Mouse (Mus musculus) adrenal gland, adult 2 months (tissue): ENCODE measurements around the gene Wdr60. TPM values are rescaled to one million over a fixed set of nuclear protein-coding genes. Genes with fewer than 3 reads are reported as not detected.

Experiments used
- DNase-seq: peaks from one replicate; pipeline ENCODE4 v3.0.0; 2021
- microRNA-seq, 2 experiments: library from miRNA; unstranded; fragments of <30 nt; microRNA quantifications; one replicate each; pipeline ENCODE4 v1.2.0; 2021
- polyA plus RNA-seq: library from polyadenylated mRNA; depleted of rRNA; stranded (reverse); fragments of >200 nt; gene quantifications from 2 replicates; pipeline ENCODE4 v1.2.3, GENCODE M21; 2012; rRNA removed
- total RNA-seq, 2 experiments: library from RNA; stranded (reverse); gene quantifications; 2 replicates each; pipeline ENCODE4 v1.2.3; 2021

Gene Wdr60
- total and polyA plus RNA-seq, 3 experiments: 2.5 to 12.8 (median 6.0) TPM

DNA sequence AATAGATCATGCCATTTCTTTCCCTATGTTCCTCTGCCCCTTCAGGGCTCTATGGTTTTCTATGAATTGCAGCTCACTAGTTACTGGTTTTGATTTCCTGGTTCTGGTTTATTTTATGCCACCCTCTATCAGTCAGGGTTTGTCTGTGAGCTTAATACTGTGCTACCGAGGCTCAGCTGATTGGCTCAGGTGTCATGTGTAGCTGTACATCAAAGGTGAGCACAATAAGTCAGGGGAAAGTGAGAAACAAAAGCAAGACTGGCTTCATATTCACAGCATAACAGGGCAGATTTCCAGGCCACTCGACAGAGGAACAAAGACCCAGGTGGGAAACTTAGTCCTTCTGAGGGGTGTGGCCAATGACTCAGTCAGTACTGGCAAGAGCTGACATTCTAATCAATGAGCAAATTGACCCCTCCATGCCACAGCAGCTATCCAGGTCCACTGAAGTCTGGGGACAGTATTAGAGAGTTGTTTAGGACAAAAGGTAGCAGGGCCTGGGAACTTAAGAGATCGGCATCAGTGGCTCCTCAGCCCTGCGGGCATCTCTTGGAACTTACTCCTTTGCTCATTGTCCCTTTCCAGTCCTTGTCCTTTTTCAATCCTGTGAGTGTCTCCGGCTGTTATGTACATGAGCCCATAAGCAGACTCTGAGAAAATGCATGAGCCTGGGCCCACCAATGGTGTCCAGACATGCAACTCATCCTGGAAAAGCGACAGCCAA, 79.4 kb downstream of the Wdr60 start:
- DNase-seq: no peak

DNA sequence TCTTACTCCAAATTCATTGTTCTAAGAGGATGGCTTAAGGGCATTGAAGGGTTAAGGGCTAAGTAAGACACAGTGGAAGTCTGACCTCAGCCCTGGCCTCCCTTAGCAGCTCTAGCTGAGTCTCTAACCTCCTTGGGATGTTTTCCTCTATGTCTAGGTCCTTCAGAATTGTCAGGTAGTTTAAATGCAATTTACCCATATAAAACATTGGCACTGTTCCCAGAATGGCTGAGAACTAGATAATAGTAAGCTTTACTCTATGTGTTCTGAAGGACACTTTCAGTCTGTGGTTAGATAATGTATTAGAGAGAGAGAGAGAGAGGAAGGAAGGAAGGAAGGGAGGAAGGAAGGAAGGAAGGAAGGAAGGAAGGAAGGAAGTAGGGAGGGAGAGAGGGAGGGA, 80.4 kb downstream of the Wdr60 start:
- no peak for DNase-seq

DNA sequence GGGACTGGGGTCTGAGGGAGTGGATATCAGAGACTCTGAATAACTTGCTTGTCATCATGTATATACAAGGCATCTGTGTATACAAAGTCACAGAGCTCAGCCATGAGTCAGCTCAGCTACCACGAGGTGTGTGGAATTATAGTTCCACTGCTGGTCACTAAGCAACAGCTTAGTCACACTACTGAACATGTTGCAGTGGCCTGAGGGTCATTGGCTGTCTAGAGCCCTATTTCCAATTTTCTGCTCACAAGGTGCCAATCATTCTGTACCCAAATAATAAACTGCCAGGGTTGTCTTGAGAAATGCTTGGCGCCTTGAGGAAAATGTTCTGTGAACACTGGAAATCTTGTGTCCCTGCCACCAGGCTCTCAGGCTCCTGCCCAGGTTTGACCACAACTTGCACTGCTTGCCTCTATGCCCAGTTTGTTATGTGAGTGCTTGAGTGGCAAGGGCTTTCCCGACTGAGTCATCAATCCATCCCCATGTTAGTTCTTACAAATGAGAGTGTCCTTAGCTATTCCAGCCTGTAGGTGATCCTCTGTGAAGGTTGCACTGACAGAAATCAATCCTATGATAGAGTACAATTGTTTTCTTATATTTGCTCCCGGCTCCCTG, 81.3 kb downstream of the Wdr60 start:
- peak; percentile 70 for DNase-seq

DNA sequence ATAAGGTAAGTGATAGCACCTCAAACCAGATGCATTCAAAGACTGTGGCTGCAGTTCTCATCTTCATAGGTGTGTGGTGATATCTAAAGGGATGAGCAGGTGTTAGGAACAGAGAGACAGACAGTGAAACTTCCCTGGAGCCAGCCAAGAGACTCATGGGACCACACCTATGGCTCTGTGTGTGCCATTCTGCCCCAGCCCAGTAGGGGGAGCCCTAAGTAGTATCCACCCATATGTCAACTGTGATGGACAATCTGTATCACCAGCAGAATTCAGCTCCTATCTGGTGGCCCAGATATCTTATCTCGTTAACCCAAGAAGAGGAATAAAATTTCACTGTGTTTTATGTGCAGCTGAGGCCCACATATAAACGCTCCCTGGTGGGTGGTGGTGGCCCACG, 85.9 kb downstream of the Wdr60 start:
- peak; percentile 12 for DNase-seq

DNA sequence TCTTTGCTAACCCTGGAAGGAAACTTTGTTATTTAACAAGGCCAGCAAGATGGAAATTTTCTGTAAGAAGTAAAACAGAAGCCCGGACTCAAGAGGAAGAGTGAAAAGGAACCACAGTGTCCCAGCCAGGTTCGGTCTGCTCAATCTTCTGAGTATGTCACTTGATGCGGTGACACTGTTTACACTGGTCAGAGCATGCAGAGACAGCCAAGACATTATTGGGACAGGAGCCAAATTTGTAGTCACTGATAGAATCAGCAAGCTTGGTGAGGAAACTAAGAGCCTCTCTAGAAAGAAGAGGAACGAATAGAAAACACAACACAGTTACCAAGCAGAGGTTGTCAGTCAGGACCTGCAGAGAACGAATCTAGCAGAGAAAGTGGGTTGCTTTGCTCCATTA, 93.2 kb downstream of the Wdr60 start:
- peak; percentile 13 for DNase-seq

DNA sequence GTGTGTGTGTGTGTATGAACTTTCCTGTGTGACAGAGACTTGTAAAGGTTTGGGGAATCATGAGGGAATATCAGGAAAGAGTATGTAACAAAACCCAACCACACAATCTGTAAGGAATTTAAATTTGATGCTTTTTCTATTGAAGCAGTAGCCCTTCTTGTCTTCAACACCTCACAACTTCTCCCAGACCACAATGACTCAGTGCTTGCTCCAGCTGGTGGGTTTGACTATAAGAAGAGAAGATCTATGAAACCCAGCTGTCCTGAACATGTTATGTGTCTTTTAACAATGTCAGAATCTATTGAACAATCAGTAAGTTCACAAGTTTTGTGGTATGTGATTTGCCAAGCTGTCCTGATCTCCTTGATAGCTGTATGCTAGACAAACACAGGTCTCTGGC, 97.5 kb downstream of the Wdr60 start:
- no peak for DNase-seq

DNA sequence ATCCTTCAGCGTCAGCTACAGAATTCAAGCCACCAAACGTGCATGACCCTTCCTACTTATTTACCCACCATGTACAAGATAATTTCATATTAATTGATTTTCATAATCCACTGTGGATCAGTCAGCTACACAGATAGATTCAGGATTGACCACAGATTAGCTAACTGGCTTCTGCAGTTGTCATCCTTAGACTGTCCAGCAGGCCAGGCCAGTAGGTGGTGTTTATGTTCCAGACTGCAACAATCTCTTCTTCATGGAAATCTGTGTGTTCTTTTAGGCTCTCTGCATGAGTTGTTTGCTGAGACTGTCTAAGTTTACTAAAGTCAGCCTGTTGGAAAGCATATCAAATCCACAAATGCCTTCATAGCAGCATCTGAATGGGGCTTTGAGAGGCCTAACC, 103.1 kb downstream of the Wdr60 start:
- no peak for DNase-seq

DNA sequence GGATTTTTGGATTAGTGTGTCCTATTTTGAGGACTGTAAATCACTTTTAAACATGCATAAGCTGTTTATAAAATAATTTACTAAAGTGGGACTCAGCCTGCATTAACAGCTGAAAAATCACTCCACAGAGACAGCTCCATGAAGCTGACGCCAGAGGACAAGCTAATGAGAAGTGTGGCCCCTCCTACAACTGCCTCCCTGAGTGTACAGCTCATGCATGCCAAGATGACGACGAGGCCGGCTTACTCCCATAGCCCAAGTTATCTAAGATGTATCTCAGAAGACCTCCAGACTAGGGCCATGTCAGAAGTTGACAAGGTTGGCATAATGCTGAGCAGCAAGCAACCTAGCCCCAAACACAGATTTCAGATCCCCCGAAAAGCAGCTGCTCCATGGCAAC, 103.6 kb downstream of the Wdr60 start:
- no peak for DNase-seq

DNA sequence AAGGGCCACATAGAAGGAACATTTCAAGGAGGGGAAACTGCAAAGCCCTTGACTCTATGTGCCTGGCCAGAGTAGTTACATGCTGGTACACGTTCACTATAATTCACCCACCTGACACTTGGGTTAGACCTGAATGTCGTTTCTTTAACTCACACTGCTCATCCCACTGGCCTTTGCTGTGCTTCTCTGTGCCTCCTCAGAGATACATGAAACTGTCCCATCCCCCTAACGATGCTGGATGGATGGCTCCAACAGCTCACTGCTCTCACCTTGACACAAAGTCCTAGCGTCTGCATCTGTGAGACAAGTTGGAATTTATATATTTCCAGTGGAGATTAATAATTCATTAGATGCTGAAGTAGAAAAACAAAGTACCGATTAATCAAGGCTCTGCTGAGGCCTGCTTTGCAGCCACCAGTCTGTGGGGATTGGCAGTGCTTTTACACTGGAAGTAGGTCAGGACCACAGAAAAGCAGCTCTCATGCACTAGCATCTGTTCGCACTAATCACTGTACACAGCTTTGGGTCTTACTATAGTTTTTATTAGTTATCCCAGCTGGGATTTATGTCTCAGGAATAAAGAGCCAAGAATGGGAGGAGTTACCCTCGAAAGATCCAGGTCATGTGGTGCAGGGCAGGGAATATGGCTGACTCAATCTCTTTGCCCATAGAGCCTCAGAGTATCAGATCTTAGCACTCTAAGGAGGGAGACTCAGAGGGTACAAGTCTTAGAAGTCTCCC, 105.9 kb downstream of the Wdr60 start:
- no peak for DNase-seq

Small RNA genes lying within 50 kb of the gene (microRNA-seq; reads per million reads assigned to microRNA genes)
- gene Gm23190: 0 reads per million in 2 experiments

Other genes with a start within 250 kb of the Wdr60 start
- 10 to 100 TPM; 26.5 to 33.1 TPM for gene Zfp386, start 215.3 kb downstream of the Wdr60 start, total RNA-seq
- 1.6 and 1.7 TPM in 2 replicates for gene Zfp386, start 215.3 kb downstream of the Wdr60 start, polyA plus RNA-seq
- under 1 TPM; 0.28 to 0.29 TPM for gene Vipr2, start 185.3 kb downstream of the Wdr60 start, total RNA-seq
- 0.22 and 0.38 TPM in 2 replicates for gene Vipr2, start 185.3 kb downstream of the Wdr60 start, polyA plus RNA-seq
- gene Gm11027, start 12.4 kb upstream of the Wdr60 start, total RNA-seq: not detected
- not detected in 2 replicates for gene Gm11027, start 12.4 kb upstream of the Wdr60 start, polyA plus RNA-seq
- gene Esyt2, start 18.2 kb upstream of the Wdr60 start, total RNA-seq: 10 to 100 TPM; 55.7 to 59.7 TPM
- 12.3 and 14.0 TPM in 2 replicates for gene Esyt2, start 18.2 kb upstream of the Wdr60 start, polyA plus RNA-seq
- 1 to 10 TPM; 3.7 to 5.2 TPM for gene Ncapg2, start 142.4 kb upstream of the Wdr60 start, total RNA-seq
- 0.37 and 0.44 TPM in 2 replicates for gene Ncapg2, start 142.4 kb upstream of the Wdr60 start, polyA plus RNA-seq
- gene Ptprn2, start 222.7 kb upstream of the Wdr60 start, total RNA-seq: 10 to 100 TPM; 17.4 to 25.4 TPM
- gene Ptprn2, start 222.7 kb upstream of the Wdr60 start, polyA plus RNA-seq: 18.7 and 22.3 TPM in 2 replicates